17 mouse cellular contexts compared by ENCODE assay signal in genomic region chr7:109713434-109713982, GRCm38 (mm10). TPM values are rescaled to one million over a fixed set of nuclear protein-coding genes. Genes with fewer than 3 reads are reported as not detected.
"Had no signal": no experiment of that assay in that cellular context is flagged by ENCODE, and none has a peak within 500 bp of the region (broad histone marks: within the 10 kb centered on the region; RNA-seq: fewer than 3 reads in every experiment).

No protein-coding gene starts in this region.

- H3K36me3 ChIP-seq: stomach, embryonic 15.5 days had no signal

- H3K9ac ChIP-seq: liver, embryonic 15.5 days; liver, postnatal 0 days; lung, embryonic 14.5 days; midbrain, embryonic 13.5 days; midbrain, embryonic 15.5 days; neural tube, embryonic 12.5 days; stomach, embryonic 15.5 days had no signal

- H3K9me3 ChIP-seq: liver, embryonic 15.5 days; midbrain, embryonic 13.5 days; midbrain, embryonic 15.5 days; neural tube, embryonic 12.5 days; stomach, embryonic 15.5 days had no signal

- H3K4me2 ChIP-seq: liver, embryonic 15.5 days; lung, embryonic 14.5 days; midbrain, embryonic 11.5 days; midbrain, embryonic 13.5 days; midbrain, embryonic 15.5 days; neural tube, embryonic 12.5 days; stomach, embryonic 15.5 days had no signal

- ATAC-seq: liver, postnatal 0 days; midbrain, embryonic 13.5 days; midbrain, embryonic 15.5 days had no signal

- H3K27me3 ChIP-seq: liver, embryonic 15.5 days; midbrain, embryonic 13.5 days; midbrain, embryonic 15.5 days; neural tube, embryonic 12.5 days; stomach, embryonic 15.5 days had no signal

- H3K27ac ChIP-seq: liver, embryonic 15.5 days; midbrain, embryonic 13.5 days; midbrain, embryonic 15.5 days; neural tube, embryonic 12.5 days; stomach, embryonic 15.5 days; stomach, postnatal 0 days had no signal

- DNase-seq: liver, postnatal 0 days; lung, embryonic 14.5 days; lung, postnatal 10 days; lung, postnatal 4 days; right cerebral cortex, postnatal 14 days; thymus, postnatal 14 days; thymus, postnatal 36 days had no signal

- H3K4me3 ChIP-seq: liver, embryonic 15.5 days; midbrain, embryonic 13.5 days; midbrain, embryonic 15.5 days; neural tube, embryonic 12.5 days; stomach, embryonic 15.5 days had no signal

- H3K4me1 ChIP-seq: liver, embryonic 15.5 days; midbrain, embryonic 13.5 days; midbrain, embryonic 15.5 days; neural tube, embryonic 12.5 days; stomach, embryonic 15.5 days had no signal

RNA-seq across cellular contexts. Expression of gene St5, which starts 10.1 kb away (rescaled TPM):
- total RNA-seq: neutrophil, adult 5-6 weeks had no signal

RNA-seq across cellular contexts. Expression of gene BC051019, which starts 10.1 kb away (rescaled TPM):
- total RNA-seq: megakaryocyte, adult 5-6 weeks; neutrophil, adult 5-6 weeks had no signal
- polyA plus RNA-seq: lung, embryonic 14.5 days; midbrain, embryonic 11.5 days; midbrain, embryonic 13.5 days; neural tube, embryonic 12.5 days; neural tube, embryonic 14.5 days had no signal

RNA-seq across cellular contexts. Expression of gene Ascl3, which starts 18.0 kb away (rescaled TPM):
- total RNA-seq: neutrophil, adult 5-6 weeks had no signal
- polyA plus RNA-seq: liver, embryonic 15.5 days; liver, postnatal 0 days; lung, embryonic 14.5 days; neural tube, embryonic 12.5 days had no signal
